Mouse (Mus musculus): ENCODE measurements at regions not wholly inside any gene's neighbourhood (a gene's known extent, or its start where the extent isn't known, plus 50 kb on each side); places are given as distances from the start of the nearest gene placed in this dataset.

DNA sequence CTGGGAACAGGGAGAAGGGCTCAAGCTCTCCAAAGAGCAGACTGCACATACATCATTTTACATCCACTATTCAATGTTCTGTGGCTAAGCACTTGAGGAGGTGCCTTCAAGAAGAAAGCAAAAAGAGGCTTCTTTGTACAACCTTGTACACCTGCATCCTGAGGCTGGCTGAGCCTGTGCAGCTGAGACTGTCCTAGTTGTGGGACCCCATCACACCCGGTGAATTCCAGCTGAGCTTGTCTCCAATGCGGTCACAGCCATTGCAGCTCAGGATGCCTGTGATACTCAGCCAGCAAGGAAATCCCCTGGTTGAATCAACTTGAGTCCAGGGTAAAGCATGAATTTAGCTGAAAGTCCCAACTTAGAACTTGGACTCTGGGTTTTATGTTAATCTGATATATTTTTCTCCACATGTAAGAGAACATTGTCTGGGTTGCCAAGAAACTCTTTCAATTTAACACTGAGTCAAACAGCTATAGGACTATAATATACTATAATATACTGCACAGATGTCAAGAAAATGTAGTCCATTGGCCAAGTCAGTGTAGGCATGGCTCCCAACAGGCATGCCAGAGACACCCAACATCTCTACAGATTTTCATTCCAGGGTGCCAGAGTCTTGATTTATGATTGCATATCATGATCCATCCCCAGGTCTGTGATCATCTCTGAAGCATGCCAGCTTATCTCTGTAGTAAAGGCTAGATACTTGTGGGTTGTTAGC lies 599.2 kb downstream of the Pard3 start:
- Histone ChIP-seq H3K4me3 (ENCODE audit: insufficient read depth, low read length) (no peak overlapping the region), H3K27ac (ENCODE audit: insufficient read depth, low read length) (no peak overlapping the region), H3K4me1 (ENCODE audit: control insufficient read depth, insufficient read depth, low read length) (no peaks in the 10 kb centered on the region)
- TF ChIP-seq POLR2A (IDR thresholded peaks at IDR 0.05; ENCODE audit: low read depth, low read length): no peak
- TF ChIP-seq CTCF (IDR thresholded peaks at IDR 0.05; ENCODE audit: borderline replicate concordance, insufficient read depth, low read length): no peak

- no peaks in the 10 kb centered on the region for H3K4me1 ChIP-seq (ENCODE audit: control insufficient read depth, insufficient read depth, low read length)
- H3K27ac ChIP-seq (ENCODE audit: insufficient read depth, low read length): no peak overlapping the region
- no peak overlapping the region for H3K4me3 ChIP-seq (ENCODE audit: insufficient read depth, low read length)
- TF ChIP-seq POLR2A (IDR thresholded peaks at IDR 0.05; ENCODE audit: low read depth, low read length): no peak
- no peak for TF ChIP-seq CTCF (IDR thresholded peaks at IDR 0.05; ENCODE audit: borderline replicate concordance, insufficient read depth, low read length)
Observed at GRCm38 (mm10) chr8:127666606-127667005, 602.9 kb downstream of the Pard3 start.

DNA sequence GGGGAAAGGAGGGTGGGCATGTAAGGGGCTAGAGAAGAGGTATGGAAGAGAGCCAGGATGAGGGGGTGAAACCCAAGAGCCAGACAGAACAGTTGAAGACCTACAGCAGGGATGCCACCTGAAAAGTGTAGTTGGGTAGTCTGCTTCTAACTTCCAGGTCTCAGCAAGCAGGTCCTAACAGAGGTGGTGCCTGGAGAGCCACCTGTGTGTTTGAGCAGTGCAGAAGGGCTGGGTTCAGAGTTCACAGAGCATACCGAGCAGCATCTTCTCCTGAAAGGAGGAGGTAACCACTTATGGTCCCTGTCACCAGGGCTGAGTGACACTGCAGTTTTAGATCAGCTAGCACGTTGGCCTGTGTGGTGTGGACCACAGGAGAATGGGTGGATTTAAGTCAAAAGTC lies 605.3 kb downstream of the Pard3 start:
- Histone ChIP-seq H3K4me1 (ENCODE audit: control insufficient read depth, insufficient read depth, low read length) (no peaks in the 10 kb centered on the region), H3K4me3 (ENCODE audit: insufficient read depth, low read length) (no peak overlapping the region), H3K27ac (ENCODE audit: insufficient read depth, low read length) (no peak overlapping the region)
- TF ChIP-seq POLR2A (IDR thresholded peaks at IDR 0.05; ENCODE audit: low read depth, low read length) (no peak), CTCF (IDR thresholded peaks at IDR 0.05; ENCODE audit: borderline replicate concordance, insufficient read depth, low read length) (no peak)

DNA sequence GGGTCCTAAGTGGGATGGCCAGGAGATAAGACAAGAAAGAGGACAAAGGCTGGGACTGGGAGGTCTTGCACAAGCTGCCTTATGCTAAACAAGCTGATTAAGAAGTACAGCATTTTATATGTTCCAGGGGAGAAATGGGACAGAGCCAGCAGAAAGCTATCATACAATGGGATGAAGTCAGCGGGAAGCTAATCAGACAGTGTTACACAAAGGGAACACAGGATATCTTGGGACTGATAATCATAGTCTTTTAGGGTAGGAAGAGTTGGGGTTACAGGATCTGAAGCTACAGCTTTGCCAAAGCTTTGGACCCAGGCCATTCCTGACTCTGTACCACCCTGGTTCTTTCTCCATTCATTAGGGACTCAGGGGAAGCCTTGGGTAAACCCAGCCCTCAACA lies 610.4 kb downstream of the Pard3 start:
- no peak overlapping the region for H3K4me3 ChIP-seq (ENCODE audit: insufficient read depth, low read length)
- H3K4me1 ChIP-seq (ENCODE audit: control insufficient read depth, insufficient read depth, low read length): no peaks in the 10 kb centered on the region
- TF ChIP-seq POLR2A (IDR thresholded peaks at IDR 0.05; ENCODE audit: low read depth, low read length): no peak
- TF ChIP-seq CTCF (IDR thresholded peaks at IDR 0.05; ENCODE audit: borderline replicate concordance, insufficient read depth, low read length): no peak
- no peak overlapping the region for H3K27ac ChIP-seq (ENCODE audit: insufficient read depth, low read length)

GRCm38 (mm10) chr8:127675377-127675776 lies 611.7 kb downstream of the Pard3 start:
- no peak overlapping the region for H3K27ac ChIP-seq (ENCODE audit: insufficient read depth, low read length)
- H3K4me1 ChIP-seq (ENCODE audit: control insufficient read depth, insufficient read depth, low read length): no peaks in the 10 kb centered on the region
- H3K4me3 ChIP-seq (ENCODE audit: insufficient read depth, low read length): no peak overlapping the region
- no peak for TF ChIP-seq POLR2A (IDR thresholded peaks at IDR 0.05; ENCODE audit: low read depth, low read length)
- TF ChIP-seq CTCF (IDR thresholded peaks at IDR 0.05; ENCODE audit: borderline replicate concordance, insufficient read depth, low read length): no peak

GRCm38 (mm10) chr8:127680205-127680604 lies 616.5 kb downstream of the Pard3 start:
- Histone ChIP-seq H3K4me1 (ENCODE audit: control insufficient read depth, insufficient read depth, low read length) (no peaks in the 10 kb centered on the region), H3K27ac (ENCODE audit: insufficient read depth, low read length) (no peak overlapping the region), H3K4me3 (ENCODE audit: insufficient read depth, low read length) (no peak overlapping the region)
- TF ChIP-seq POLR2A (IDR thresholded peaks at IDR 0.05; ENCODE audit: low read depth, low read length): no peak
- no peak for TF ChIP-seq CTCF (IDR thresholded peaks at IDR 0.05; ENCODE audit: borderline replicate concordance, insufficient read depth, low read length)

DNA sequence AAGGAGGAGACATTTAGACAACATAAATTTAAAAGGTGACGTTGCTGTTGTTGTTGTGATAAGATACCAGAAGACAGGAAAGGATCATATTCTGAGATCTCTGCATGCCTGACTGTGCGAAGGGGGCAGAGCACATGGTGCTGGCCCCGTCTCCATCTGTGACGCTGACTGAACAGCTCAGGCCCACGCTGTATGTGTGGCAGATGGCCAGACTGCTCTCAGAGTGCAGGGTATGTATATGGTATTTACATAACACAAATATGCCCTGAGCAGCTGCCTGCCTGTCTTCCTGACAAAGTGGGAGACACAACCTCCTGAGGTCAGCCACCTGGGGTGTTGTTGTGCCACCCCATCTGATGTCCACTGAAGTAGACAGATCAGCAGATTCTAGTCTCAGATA lies 620.5 kb downstream of the Pard3 start:
- Histone ChIP-seq H3K4me3 (ENCODE audit: insufficient read depth, low read length) (no peak overlapping the region), H3K27ac (ENCODE audit: insufficient read depth, low read length) (no peak overlapping the region), H3K4me1 (ENCODE audit: control insufficient read depth, insufficient read depth, low read length) (no peaks in the 10 kb centered on the region)
- no peak for TF ChIP-seq POLR2A (IDR thresholded peaks at IDR 0.05; ENCODE audit: low read depth, low read length)
- TF ChIP-seq CTCF (IDR thresholded peaks at IDR 0.05; ENCODE audit: borderline replicate concordance, insufficient read depth, low read length): no peak

GRCm38 (mm10) chr8:127690792-127691191 lies 627.1 kb downstream of the Pard3 start:
- TF ChIP-seq POLR2A (IDR thresholded peaks at IDR 0.05; ENCODE audit: low read depth, low read length) (no peak), CTCF (IDR thresholded peaks at IDR 0.05; ENCODE audit: borderline replicate concordance, insufficient read depth, low read length) (no peak)
- Histone ChIP-seq H3K4me1 (ENCODE audit: control insufficient read depth, insufficient read depth, low read length) (no peaks in the 10 kb centered on the region), H3K27ac (ENCODE audit: insufficient read depth, low read length) (no peak overlapping the region), H3K4me3 (ENCODE audit: insufficient read depth, low read length) (no peak overlapping the region)

- no peaks in the 10 kb centered on the region for H3K4me1 ChIP-seq (ENCODE audit: control insufficient read depth, insufficient read depth, low read length)
- no peak overlapping the region for H3K4me3 ChIP-seq (ENCODE audit: insufficient read depth, low read length)
- no peak overlapping the region for H3K27ac ChIP-seq (ENCODE audit: insufficient read depth, low read length)
- TF ChIP-seq CTCF (IDR thresholded peaks at IDR 0.05; ENCODE audit: borderline replicate concordance, insufficient read depth, low read length) (no peak), POLR2A (IDR thresholded peaks at IDR 0.05; ENCODE audit: low read depth, low read length) (no peak)
Observed at GRCm38 (mm10) chr8:127698404-127698803, 634.7 kb downstream of the Pard3 start.

DNA sequence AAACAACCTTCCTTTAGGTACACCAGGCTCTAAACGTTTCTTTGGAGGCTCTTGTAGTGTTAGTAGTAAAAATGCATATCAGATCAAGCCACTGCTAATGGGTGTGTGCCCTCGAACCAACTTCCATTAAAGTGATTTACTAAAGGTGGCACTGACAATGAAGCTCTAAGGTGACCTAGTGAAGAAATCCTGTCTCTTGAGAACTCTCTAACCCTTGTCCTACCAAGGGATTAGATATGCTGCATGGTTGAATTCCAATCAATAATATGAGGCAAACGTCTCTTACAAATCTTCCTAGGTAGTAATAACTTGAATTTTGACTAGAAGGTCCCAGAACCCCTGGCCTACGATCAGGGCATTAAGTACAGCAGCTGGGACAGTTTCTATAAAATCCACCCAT lies 640.7 kb downstream of the Pard3 start:
- no peak for TF ChIP-seq CTCF (IDR thresholded peaks at IDR 0.05; ENCODE audit: borderline replicate concordance, insufficient read depth, low read length)
- no peak for TF ChIP-seq POLR2A (IDR thresholded peaks at IDR 0.05; ENCODE audit: low read depth, low read length)
- Histone ChIP-seq H3K27ac (ENCODE audit: insufficient read depth, low read length) (no peak overlapping the region), H3K4me3 (ENCODE audit: insufficient read depth, low read length) (no peak overlapping the region), H3K4me1 (ENCODE audit: control insufficient read depth, insufficient read depth, low read length) (no peaks in the 10 kb centered on the region)
